In genomic region chr12:32379296-32379725, GRCm38 (mm10) we compare ENCODE assay signal across 8 mouse cellular contexts. TPM values are rescaled to one million over a fixed set of nuclear protein-coding genes. Genes with fewer than 3 reads are reported as not detected.
A peak's percentile ranks its signal among the peaks of the same experiment; 100 is the strongest.
DNase-seq lines count a peak whose midpoint lies in the region; ATAC-seq and TF ChIP-seq lines count a peak whose summit lies in the region.

No protein-coding gene starts in this region.

- peaks cover 31% of the 10 kb centered on the region for H3K4me1 ChIP-seq in erythroblast, embryonic 14.5 days (ENCODE audit: control insufficient read depth)
- peaks cover 6% of the 10 kb centered on the region for H3K4me1 ChIP-seq in heart, embryonic 11.5 days (ENCODE audit: control insufficient read depth, insufficient read depth, low read length)
- peaks cover 7% of the 10 kb centered on the region; the same call in 1 of the 2 replicates for H3K4me1 ChIP-seq in kidney, postnatal 0 days (replicated peaks; ENCODE audit: insufficient read depth, low read length)
- H3K4me1 ChIP-seq in liver, adult 2 months (ENCODE audit: control insufficient read depth, insufficient read depth, low read length): peaks cover 9% of the 10 kb centered on the region; the same call in 1 of the 2 replicates

- WGBS in heart, embryonic 11.5 days (ENCODE audit: insufficient replicate concordance): under 1% methylated on average over 43 of the region's 67 CpGs
- under 1% methylated on average over 56 of the region's 67 CpGs for WGBS in kidney, postnatal 0 days
- under 1% methylated on average over 67 of the region's 67 CpGs for WGBS in liver, adult 2 months

- peak; percentile 90 for DNase-seq in CD4-positive helper T cell, adult 2 months (ENCODE audit: low read depth, low spot score)
- DNase-seq in brain, embryonic 18.5 days (ENCODE audit: low read depth, low spot score): peak; percentile 49
- DNase-seq in kidney, postnatal 0 days (ENCODE audit: low spot score): peak; percentile 79
- DNase-seq in liver, adult 2 months (ENCODE audit: extremely low read depth, low read depth, low spot score): peak; percentile 61
- DNase-seq in spleen, postnatal 36 days (ENCODE audit: low spot score in 2 of 2): peak; percentile 88 to 91

- 0 out of 2 replicates have a peak, but pooled peaks have one; percentile 12 for TF ChIP-seq POLR2A in liver, adult 2 months (IDR thresholded peaks at IDR 0.05; ENCODE audit: extremely low read depth, insufficient read depth, low read length)

- H3K4me3 ChIP-seq in erythroblast, embryonic 14.5 days (replicated peaks): peak overlapping the region; percentile 99
- peak overlapping the region; percentile 84 for H3K4me3 ChIP-seq in heart, embryonic 11.5 days (ENCODE audit: low read depth, low read length)
- H3K4me3 ChIP-seq in kidney, postnatal 0 days (replicated peaks; ENCODE audit: low read depth, low read length): peak overlapping the region; percentile 74
- H3K4me3 ChIP-seq in liver, adult 2 months (ENCODE audit: insufficient read depth, low read depth, low read length): peak overlapping the region; percentile 78

- peak overlapping the region; percentile 73 for H3K4me2 ChIP-seq in heart, embryonic 11.5 days
- H3K4me2 ChIP-seq in kidney, postnatal 0 days (ENCODE audit: low read length): peak overlapping the region; percentile 86

- no peaks in the 10 kb centered on the region for H3K79me2 ChIP-seq in liver, adult 2 months (ENCODE audit: control insufficient read depth, insufficient read depth, low read length)

- peaks cover 24% of the 10 kb centered on the region for H3K36me3 ChIP-seq in erythroblast, embryonic 14.5 days (ENCODE audit: control insufficient read depth)
- H3K36me3 ChIP-seq in heart, embryonic 11.5 days (ENCODE audit: control insufficient read depth, insufficient read depth, low read length): no peaks in the 10 kb centered on the region
- no peaks in the 10 kb centered on the region for H3K36me3 ChIP-seq in kidney, postnatal 0 days (ENCODE audit: insufficient read depth, low read length)
- H3K36me3 ChIP-seq in liver, adult 2 months (ENCODE audit: control insufficient read depth, insufficient read depth, low read length): no peaks in the 10 kb centered on the region

- peak overlapping the region; percentile 96 for H3K27ac ChIP-seq in heart, embryonic 11.5 days (ENCODE audit: low read depth, low read length)
- H3K27ac ChIP-seq in kidney, postnatal 0 days: peak overlapping the region; percentile 96
- peak overlapping the region; percentile 76 for H3K27ac ChIP-seq in liver, adult 2 months (replicated peaks; ENCODE audit: insufficient read depth, low read depth, low read length)

- peaks cover 8% of the 10 kb centered on the region for H3K27me3 ChIP-seq in erythroblast, embryonic 14.5 days (ENCODE audit: control insufficient read depth)
- no peaks in the 10 kb centered on the region for H3K27me3 ChIP-seq in heart, embryonic 11.5 days (ENCODE audit: control insufficient read depth, insufficient read depth, low read length)
- H3K27me3 ChIP-seq in kidney, postnatal 0 days (ENCODE audit: insufficient read depth, low read length): no peaks in the 10 kb centered on the region
- H3K27me3 ChIP-seq in liver, adult 2 months (ENCODE audit: control insufficient read depth, insufficient read depth, low read length): no peaks in the 10 kb centered on the region

- no peaks in the 10 kb centered on the region for H3K9me3 ChIP-seq in erythroblast, embryonic 14.5 days (ENCODE audit: control insufficient read depth, low read length)
- H3K9me3 ChIP-seq in heart, embryonic 11.5 days (replicated peaks; ENCODE audit: control insufficient read depth, low read length): no peaks in the 10 kb centered on the region
- no peaks in the 10 kb centered on the region for H3K9me3 ChIP-seq in kidney, postnatal 0 days (replicated peaks; ENCODE audit: low read length)

- H3K9ac ChIP-seq in heart, embryonic 11.5 days (ENCODE audit: low read depth, low read length): peak overlapping the region; percentile 90
- H3K9ac ChIP-seq in kidney, postnatal 0 days (ENCODE audit: low read depth, low read length): peak overlapping the region; percentile 84
- peak overlapping the region; percentile 96 for H3K9ac ChIP-seq in liver, adult 2 months (ENCODE audit: low read depth, low read length)

- ATAC-seq in heart, embryonic 11.5 days (replicated peaks; ENCODE audit: insufficient number of reproducible peaks, low FRiP score, low TSS enrichment): peak; percentile 81
- peak; percentile 90 for ATAC-seq in kidney, postnatal 0 days (replicated peaks; ENCODE audit: low FRiP score, low read depth)
- ATAC-seq in monocyte, adult 5-6 weeks (replicated peaks; ENCODE audit: insufficient number of reproducible peaks, low FRiP score, low TSS enrichment, poor library complexity, severe bottlenecking): peak; percentile 55

- peak; percentile 70 for TF ChIP-seq CTCF in kidney, postnatal 0 days (IDR thresholded peaks at IDR 0.05; ENCODE audit: low read depth)
- peak; percentile 77 for TF ChIP-seq CTCF in liver, adult 2 months (IDR thresholded peaks at IDR 0.05; ENCODE audit: low read depth, low read length)

RNA-seq across cellular contexts. Expression of gene Ccdc71l, which starts 0.8 kb away (rescaled TPM):
- 10.5 and 13.1 TPM in 2 replicates for polyA plus RNA-seq in erythroblast, embryonic 14.5 days (2012)
- polyA plus RNA-seq in heart, embryonic 11.5 days (2014; fragmentation: Nextera tagmentation; extraction: Ambion mirVana): 3.9 and 4.2 TPM in 2 replicates
- 2.6 and 3.7 TPM in 2 replicates for polyA plus RNA-seq in kidney, postnatal 0 days (2015; fragmentation: Nextera tagmentation; extraction: Ambion mirVana)
- total RNA-seq in liver, adult 2 months (2014; rRNA removed): 3.5 and 4.4 TPM in 2 replicates
- polyA plus RNA-seq in liver, adult 2 months (2012; rRNA removed): 2.9 and 3.2 TPM in 2 replicates
- 29.5 to 32.1 TPM (median 30.3 TPM) in 3 replicates for total RNA-seq in monocyte, adult 5-6 weeks (2017)

Comparison
In these comparisons a context has a peak if more than half of its experiments do, and no peak if none do; other contexts are left out.
1. Peak in every context shown above with its lines: DNase-seq, ATAC-seq, H3K4me3 ChIP-seq and H3K27ac ChIP-seq.